Comparison of ENCODE assay signal across 10 mouse cellular contexts in the genomic region with DNA sequence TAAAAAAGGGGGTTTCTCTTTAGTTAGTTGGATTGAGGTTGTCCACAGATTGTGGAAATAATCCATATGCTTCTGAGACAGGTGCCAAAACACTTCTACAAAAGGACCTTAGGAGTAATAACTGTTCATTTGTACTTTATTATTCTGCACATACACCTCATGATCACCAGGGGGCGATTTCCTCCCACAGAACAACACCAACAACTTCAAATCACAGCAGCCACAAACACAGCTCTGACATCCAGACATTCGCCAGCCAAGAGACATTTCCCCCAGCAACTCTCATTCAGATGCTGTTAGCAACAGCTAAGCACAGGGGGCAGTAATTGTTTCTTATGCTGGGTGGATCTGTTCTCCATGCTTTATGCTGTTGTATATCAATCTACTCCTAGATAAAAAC. TPM values are rescaled to one million over a fixed set of nuclear protein-coding genes. Genes with fewer than 3 reads are reported as not detected.
A peak's percentile ranks its signal among the peaks of the same experiment; 100 is the strongest.
DNase-seq lines count a peak whose midpoint lies in the region; ATAC-seq and TF ChIP-seq lines count a peak whose summit lies in the region.
"Had no signal": no experiment of that assay in that cellular context is flagged by ENCODE, and none has a peak within 500 bp of the region (broad histone marks: within the 10 kb centered on the region; RNA-seq: fewer than 3 reads in every experiment).

No protein-coding gene starts in this region.

- peak; percentile 65 for TF ChIP-seq CTCF in forebrain, postnatal 0 days (IDR thresholded peaks at IDR 0.05; ENCODE audit: low read depth)

- peak; percentile 2 for DNase-seq in cerebellum, adult 11 months
- DNase-seq in A20 (ENCODE audit: low read depth, low spot score): peak; percentile 86
- peak; percentile 22 for DNase-seq in brain, embryonic 18.5 days (ENCODE audit: low read depth, low spot score)
- DNase-seq in forebrain, postnatal 0 days: peak; percentile 43
- DNase-seq in lung, postnatal 10 days: peak; percentile 74
- DNase-seq in retina, postnatal 1 day: peak; percentile 78

- no peaks in the 10 kb centered on the region for H3K36me3 ChIP-seq in forebrain, postnatal 0 days (ENCODE audit: insufficient read depth)
- no peaks in the 10 kb centered on the region for H3K36me3 ChIP-seq in intestine, embryonic 16.5 days (ENCODE audit: control insufficient read depth, insufficient read depth, low read length)

- no peaks in the 10 kb centered on the region for H3K27me3 ChIP-seq in forebrain, postnatal 0 days (ENCODE audit: insufficient read depth, low read length)
- H3K27me3 ChIP-seq in intestine, embryonic 16.5 days (replicated peaks; ENCODE audit: control insufficient read depth, insufficient read depth, low read length): no peaks in the 10 kb centered on the region

- ATAC-seq in cerebellum, adult (ENCODE audit: insufficient number of reproducible peaks, low FRiP score, low TSS enrichment): no peak
- peak; percentile 34; the same call in 1 of the 2 replicates for ATAC-seq in forebrain, postnatal 0 days
- peak; percentile 46 for ATAC-seq in intestine, embryonic 16.5 days

- 0% methylated on average over 2 of the region's 2 CpGs for WGBS in forebrain, postnatal 0 days
- WGBS in intestine, embryonic 16.5 days: 17% methylated on average over 2 of the region's 2 CpGs

- H3K9me3 ChIP-seq in forebrain, postnatal 0 days (ENCODE audit: low read length): no peaks in the 10 kb centered on the region
- H3K9me3 ChIP-seq in intestine, embryonic 16.5 days (ENCODE audit: control insufficient read depth, low read length): no peaks in the 10 kb centered on the region

- no peak overlapping the region for H3K27ac ChIP-seq in forebrain, postnatal 0 days (ENCODE audit: low read depth, low read length)
- no peak overlapping the region for H3K27ac ChIP-seq in intestine, embryonic 16.5 days (ENCODE audit: low read length)

- no peak overlapping the region for H3K4me2 ChIP-seq in forebrain, postnatal 0 days (ENCODE audit: low read depth)
- H3K4me2 ChIP-seq in intestine, embryonic 16.5 days (ENCODE audit: low read depth, low read length): no peak overlapping the region

- H3K4me3 ChIP-seq in forebrain, postnatal 0 days (ENCODE audit: low read depth, low read length): no peak overlapping the region
- no peak overlapping the region for H3K4me3 ChIP-seq in intestine, embryonic 16.5 days (ENCODE audit: low read length)

- H3K4me1 ChIP-seq in forebrain, postnatal 0 days (ENCODE audit: insufficient read depth): no peaks in the 10 kb centered on the region
- H3K4me1 ChIP-seq in intestine, embryonic 16.5 days (ENCODE audit: control insufficient read depth, insufficient read depth, low read length): no peaks in the 10 kb centered on the region

- no peak overlapping the region for H3K9ac ChIP-seq in forebrain, postnatal 0 days
- no peak overlapping the region for H3K9ac ChIP-seq in intestine, embryonic 16.5 days (ENCODE audit: low read depth, low read length)

RNA-seq across cellular contexts. Expression of a gene that starts 5.3 kb away (rescaled TPM):
- not detected in 2 replicates for total RNA-seq in forebrain, postnatal 0 days (2014; rRNA removed)
- 0.04 TPM in 1 of 2 replicates, not detected in the other for polyA plus RNA-seq in forebrain, postnatal 0 days (2015; fragmentation: Nextera tagmentation; extraction: Ambion mirVana)
- polyA plus RNA-seq in intestine, embryonic 16.5 days (2015; fragmentation: Nextera tagmentation; extraction: Ambion mirVana): not detected in 2 replicates
- total RNA-seq: heart, postnatal 36 days had no signal
- polyA plus RNA-seq: stomach, embryonic 16.5 days had no signal

RNA-seq across cellular contexts. Expression of a gene that starts 15.8 kb away (rescaled TPM):
- not detected in 2 replicates for total RNA-seq in forebrain, postnatal 0 days (2014; rRNA removed)
- not detected in 2 replicates for polyA plus RNA-seq in forebrain, postnatal 0 days (2015; fragmentation: Nextera tagmentation; extraction: Ambion mirVana)
- not detected in 2 replicates for polyA plus RNA-seq in intestine, embryonic 16.5 days (2015; fragmentation: Nextera tagmentation; extraction: Ambion mirVana)
- total RNA-seq: heart, postnatal 36 days had no signal
- polyA plus RNA-seq: stomach, embryonic 16.5 days had no signal

RNA-seq across cellular contexts. Expression of a gene that starts 27.5 kb away (rescaled TPM):
- total RNA-seq in forebrain, postnatal 0 days (2014; rRNA removed): 3.2 and 3.5 TPM in 2 replicates
- polyA plus RNA-seq in forebrain, postnatal 0 days (2015; fragmentation: Nextera tagmentation; extraction: Ambion mirVana): 0.63 and 1.1 TPM in 2 replicates
- polyA plus RNA-seq in intestine, embryonic 16.5 days (2015; fragmentation: Nextera tagmentation; extraction: Ambion mirVana): 0.97 and 1.0 TPM in 2 replicates

RNA-seq across cellular contexts. Expression of a gene that starts 46.0 kb away (rescaled TPM):
- not detected in 2 replicates for total RNA-seq in forebrain, postnatal 0 days (2014; rRNA removed)
- polyA plus RNA-seq in forebrain, postnatal 0 days (2015; fragmentation: Nextera tagmentation; extraction: Ambion mirVana): not detected in 2 replicates
- not detected in 2 replicates for polyA plus RNA-seq in intestine, embryonic 16.5 days (2015; fragmentation: Nextera tagmentation; extraction: Ambion mirVana)
- total RNA-seq: heart, postnatal 36 days had no signal
- polyA plus RNA-seq: stomach, embryonic 16.5 days had no signal

Comparison
In these comparisons a context has a peak if more than half of its experiments do, and no peak if none do; other contexts are left out.
1. DNase-seq: peak in every context shown above with its lines; median percentile 86 in A20; 78 in retina, postnatal 1 day; 74 in lung, postnatal 10 days; 43 in forebrain, postnatal 0 days; 22 in brain, embryonic 18.5 days; 2 in cerebellum, adult 11 months.